Mouse (Mus musculus) 3134 (cell line): ENCODE measurements at regions not wholly inside any gene's neighbourhood (a gene's known extent, or its start where the extent isn't known, plus 50 kb on each side); places are given as distances from the start of the nearest gene placed in this dataset.

Experiments
- DNase-seq: peaks from one replicate; pipeline ENCODE4 v3.0.0-alpha.2; 2011; ENCODE audit warnings: low spot score; ENCODE audit not compliant: insufficient read length; ENCODE audit errors: extremely low read depth

GRCm38 (mm10) chr19:14701116-14701515 is 103.3 kb upstream of the Tle4 start:
- no peak for DNase-seq

GRCm38 (mm10) chr19:14695369-14695768 is 97.5 kb upstream of the Tle4 start:
- no peak for DNase-seq

GRCm38 (mm10) chr19:14692183-14692582 is 94.3 kb upstream of the Tle4 start:
- DNase-seq, result no peak

- no peak for DNase-seq
These were observed 87.8 kb upstream of the Tle4 start for GRCm38 (mm10) chr19:14685628-14686027.

GRCm38 (mm10) chr19:14684669-14685068 is 86.8 kb upstream of the Tle4 start:
- DNase-seq, result no peak

GRCm38 (mm10) chr19:14681306-14681705 is 83.5 kb upstream of the Tle4 start:
- no peak for DNase-seq

- no peak for DNase-seq
These were observed 81.9 kb upstream of the Tle4 start for GRCm38 (mm10) chr19:14679776-14680175.

- no peak for DNase-seq
These were observed 80.7 kb upstream of the Tle4 start for GRCm38 (mm10) chr19:14678584-14678983.

GRCm38 (mm10) chr19:14676929-14677328 is 79.1 kb upstream of the Tle4 start:
- DNase-seq, result no peak

GRCm38 (mm10) chr19:14670821-14671104 is 72.9 kb upstream of the Tle4 start:
- DNase-seq, result no peak

GRCm38 (mm10) chr19:14670078-14670820 is 72.4 kb upstream of the Tle4 start:
- DNase-seq, result no peak

GRCm38 (mm10) chr19:14668512-14669181 is 70.8 kb upstream of the Tle4 start:
- DNase-seq, result no peak

- DNase-seq, result no peak
These were observed 67.0 kb upstream of the Tle4 start for GRCm38 (mm10) chr19:14664682-14665417.

GRCm38 (mm10) chr19:14664096-14664586 is 66.3 kb upstream of the Tle4 start:
- DNase-seq, result no peak

GRCm38 (mm10) chr19:14663350-14663749 is 65.5 kb upstream of the Tle4 start:
- no peak for DNase-seq

- no peak for DNase-seq
These were observed 61.9 kb upstream of the Tle4 start for GRCm38 (mm10) chr19:14659725-14660124.

GRCm38 (mm10) chr19:14658479-14658878 is 60.6 kb upstream of the Tle4 start:
- DNase-seq, result no peak

- no peak for DNase-seq
These were observed 58.2 kb upstream of the Tle4 start for GRCm38 (mm10) chr19:14656022-14656388.

- DNase-seq, result no peak
These were observed 57.6 kb upstream of the Tle4 start for GRCm38 (mm10) chr19:14655302-14656021.
